Mouse (Mus musculus): ENCODE data around the gene Hspa1a.
A peak's percentile ranks its signal among the peaks of the same experiment; 100 is the strongest.
"Not testable (repeated sequence)": the region's sequence is repeated elsewhere in the genome, so short reads cannot be mapped to it uniquely, and the experiment has no call there.

The Hspa1a gene

DNA sequence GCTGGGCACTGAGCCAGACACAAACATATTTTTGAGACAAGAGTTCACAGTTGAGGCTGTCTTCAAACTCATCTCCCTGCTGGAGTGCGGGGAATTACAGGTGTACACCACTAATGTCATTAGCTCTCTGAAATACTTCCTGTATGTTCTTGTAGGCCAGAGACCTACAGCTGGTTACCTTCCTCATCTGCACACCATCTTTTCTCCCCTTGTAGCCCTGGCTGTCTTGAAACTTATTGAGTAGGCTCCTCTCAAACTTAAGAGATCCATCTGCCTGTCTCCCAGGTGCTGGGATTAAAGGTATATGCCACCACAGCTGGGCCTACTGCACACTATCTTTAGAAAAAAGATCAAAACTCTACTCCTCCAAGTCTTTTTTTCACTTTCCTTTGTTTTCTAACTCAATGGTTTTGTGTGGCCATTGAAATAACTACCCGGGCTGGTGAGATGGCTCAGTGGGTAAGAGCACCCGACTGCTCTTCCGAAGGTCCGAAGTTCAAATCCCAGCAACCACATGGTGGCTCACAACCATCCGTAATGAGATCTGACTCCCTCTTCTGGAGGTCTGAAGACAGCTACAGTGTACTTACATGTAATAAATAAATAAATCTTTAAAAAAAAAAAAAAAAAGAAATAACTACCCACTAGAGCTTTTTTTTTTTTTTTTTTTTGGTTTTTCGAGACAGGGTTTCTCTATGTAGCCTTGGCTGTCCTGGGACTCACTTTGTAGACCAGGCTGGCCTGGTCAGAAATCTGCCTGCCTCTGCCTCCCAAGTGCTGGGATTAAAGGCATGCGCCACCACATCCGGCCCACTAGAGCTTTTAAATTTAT, 23.0 kb downstream of the Hspa1a start:
- DNase-seq (ENCODE audit: inconsistent ontology term) = not testable (repeated sequence)

DNA sequence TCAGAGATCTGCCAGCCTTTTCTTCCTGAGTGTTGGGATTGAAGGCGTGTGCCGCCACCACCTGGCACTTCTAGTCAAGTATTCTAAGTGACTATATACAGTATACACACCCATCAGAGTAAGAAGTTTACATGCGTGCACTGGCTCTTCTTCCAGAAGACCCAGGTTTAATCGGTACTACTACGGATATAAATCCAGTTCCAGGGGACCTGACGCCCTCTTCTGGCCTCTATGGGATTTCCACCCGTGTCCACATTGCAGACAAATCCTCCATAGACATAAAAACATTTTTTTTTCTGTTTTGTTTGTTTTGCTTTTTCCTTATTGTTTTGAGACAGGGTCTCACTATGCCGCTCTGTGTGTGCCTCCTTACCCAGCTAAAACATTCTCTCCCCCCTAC, 24.4 kb downstream of the Hspa1a start:
- DNase-seq (ENCODE audit: inconsistent ontology term) = no peak

DNA sequence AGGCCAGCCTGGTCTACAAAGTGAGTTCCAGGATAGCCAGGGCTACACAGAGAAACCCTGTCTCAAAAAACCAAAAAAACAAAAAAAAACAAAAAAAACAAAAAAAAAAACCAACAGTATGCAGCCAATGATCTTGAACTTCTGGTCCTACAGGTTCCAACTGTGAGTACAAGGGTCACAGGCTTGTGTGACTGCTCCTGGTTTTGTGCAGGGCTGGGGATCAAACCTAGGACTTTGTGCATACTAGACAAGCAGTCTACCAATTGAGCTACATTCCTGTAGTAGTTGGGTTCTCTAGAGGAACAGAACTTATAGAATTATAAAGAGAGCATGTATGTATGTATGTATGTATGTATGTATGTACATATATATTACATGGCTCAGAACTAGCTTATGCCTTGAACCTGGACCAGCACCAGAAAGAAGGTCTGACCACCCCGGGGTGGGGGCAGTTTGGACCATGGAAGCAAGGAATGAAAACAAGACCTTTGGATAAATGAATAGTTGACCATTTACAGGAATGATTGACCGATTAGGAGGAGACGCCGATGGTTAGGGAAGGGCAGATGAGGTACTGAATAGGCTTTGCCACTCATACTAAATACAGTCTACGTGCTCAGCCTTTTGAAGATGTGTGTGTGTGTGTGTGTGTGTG, 25.3 kb downstream of the Hspa1a start:
- DNase-seq (ENCODE audit: inconsistent ontology term) = no peak

DNA sequence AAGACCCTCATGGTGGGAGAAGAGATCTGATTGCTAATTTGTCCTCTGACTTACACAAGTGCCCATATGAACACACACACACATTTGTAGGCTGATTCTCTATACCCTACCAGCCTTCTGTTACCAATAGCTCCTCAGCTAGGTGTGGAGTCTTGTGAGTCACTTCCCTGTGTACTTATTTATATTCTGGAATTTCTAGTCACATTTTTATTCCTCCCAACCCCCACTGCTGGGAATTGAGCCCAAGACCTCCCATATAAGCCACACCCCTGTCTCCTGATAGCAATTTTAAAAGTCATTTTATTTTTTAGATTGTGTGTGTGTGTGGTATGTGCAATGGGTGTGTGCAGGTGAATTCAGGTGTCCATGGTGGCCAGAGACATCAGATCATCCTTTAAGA, 27.6 kb downstream of the Hspa1a start:
- DNase-seq (ENCODE audit: inconsistent ontology term) = no peak

DNA sequence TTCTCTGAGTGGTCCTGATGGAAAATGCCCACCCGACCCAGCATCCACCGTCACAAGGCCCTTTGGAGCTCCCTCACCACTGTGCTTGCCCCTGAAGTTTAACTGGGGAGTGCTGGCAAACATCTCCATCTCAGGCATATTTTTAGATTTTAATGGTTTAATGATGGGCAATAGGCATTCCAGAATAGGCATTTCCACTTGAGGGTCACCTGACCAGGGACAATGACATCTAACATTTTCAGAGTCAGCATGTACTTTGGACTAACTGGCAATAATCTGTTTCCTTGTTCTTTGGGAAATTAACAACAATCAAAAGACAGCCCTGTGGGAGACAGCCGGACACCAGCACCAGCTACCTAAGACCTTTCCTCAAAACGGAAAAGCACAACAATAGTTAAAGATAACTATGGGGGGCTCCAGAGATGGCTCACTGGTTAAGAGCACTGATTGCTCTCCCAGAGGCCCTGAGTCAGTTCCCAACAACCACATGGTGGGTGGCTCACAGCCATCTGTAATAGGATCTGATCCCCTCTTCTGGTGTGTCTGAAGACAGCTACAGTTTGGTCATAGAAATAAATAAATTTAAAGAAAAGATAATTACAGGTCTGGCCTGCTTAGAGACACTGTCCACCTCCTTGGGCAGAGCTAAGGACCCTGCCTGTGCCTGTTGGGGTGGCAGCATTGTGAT, 28.7 kb downstream of the Hspa1a start:
- DNase-seq (ENCODE audit: inconsistent ontology term) = no peak

DNA sequence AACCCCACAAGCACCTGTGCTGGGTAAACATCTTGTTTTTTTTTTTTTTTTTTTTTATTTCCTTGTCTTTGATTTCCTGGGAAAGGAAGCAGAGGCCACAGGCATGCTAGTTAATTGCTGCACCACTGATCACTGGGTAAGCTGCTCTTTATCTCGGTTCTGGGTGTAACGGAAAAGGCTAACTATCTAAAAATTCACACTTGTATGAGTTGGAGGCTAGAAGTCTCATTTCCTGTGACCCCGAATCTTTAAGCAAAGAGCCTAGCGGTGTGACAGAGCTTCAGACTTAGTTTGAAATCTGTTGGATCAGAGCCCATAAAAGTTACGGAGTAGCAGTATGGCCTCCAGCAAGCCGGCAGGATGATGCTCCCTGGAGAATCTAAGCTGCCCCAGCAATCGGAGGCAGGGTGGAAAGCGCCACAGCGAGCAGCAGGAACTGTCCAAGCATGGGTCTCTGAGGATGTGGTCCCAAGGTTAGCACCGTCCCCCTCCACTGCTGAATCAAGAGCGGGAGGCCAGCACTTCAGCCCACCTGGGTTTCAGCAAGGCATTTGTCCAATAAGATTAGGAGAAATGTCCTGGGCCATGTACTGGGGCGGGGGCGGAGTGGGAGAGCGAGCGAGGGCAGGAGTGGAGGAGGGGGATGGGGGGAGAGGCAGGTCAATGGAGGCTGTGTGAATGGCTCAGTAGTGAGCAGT, 30.5 kb downstream of the Hspa1a start:
- peak; percentile 59 for DNase-seq (ENCODE audit: inconsistent ontology term)

DNA sequence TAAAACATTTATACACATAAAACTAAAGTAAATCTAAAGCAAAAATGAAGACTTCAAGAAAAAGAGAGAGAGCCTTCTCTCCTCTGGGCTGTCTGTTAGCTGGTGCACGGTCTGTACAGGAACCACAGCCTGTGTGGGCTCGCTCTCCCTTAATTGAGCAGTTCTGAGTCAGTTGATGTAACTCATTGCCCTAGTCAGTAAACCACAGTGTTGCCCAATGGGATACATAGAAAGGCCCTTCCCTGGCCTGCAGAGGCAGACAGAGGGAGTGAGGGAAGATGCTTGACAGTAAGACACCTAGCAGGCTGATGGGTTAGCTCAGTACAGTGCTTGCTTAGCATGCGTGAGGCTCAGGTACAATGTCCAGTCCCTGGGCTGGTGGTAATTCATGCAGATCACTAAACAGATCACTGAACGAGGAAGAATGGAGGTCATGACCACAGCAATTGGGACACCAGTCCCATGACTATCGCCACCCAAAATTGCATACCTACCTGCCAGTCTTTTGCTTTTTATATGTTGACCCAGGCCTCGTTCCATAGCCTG, 33.9 kb downstream of the Hspa1a start:
- no peak for DNase-seq (ENCODE audit: inconsistent ontology term)

DNA sequence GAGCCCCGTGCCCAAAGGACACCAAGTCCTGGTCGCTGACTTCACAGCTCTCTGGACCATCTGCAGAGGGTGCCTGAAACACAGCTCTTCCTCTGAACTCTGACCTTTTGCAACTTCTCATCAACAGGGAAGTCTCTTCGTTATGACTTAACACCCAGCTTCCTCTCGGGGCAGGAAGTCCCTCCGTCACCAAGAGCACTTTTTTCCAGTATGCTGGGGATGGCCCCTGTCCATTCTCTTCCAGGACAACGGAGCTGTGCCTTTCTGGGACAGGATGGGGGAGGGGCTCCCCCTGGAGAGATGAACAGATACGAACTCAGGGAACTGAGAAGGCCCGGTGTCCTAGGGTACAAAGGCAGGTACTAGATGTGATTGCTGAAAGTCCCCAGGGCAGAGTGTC, 37.1 kb downstream of the Hspa1a start:
- no peak for DNase-seq (ENCODE audit: inconsistent ontology term)

DNA sequence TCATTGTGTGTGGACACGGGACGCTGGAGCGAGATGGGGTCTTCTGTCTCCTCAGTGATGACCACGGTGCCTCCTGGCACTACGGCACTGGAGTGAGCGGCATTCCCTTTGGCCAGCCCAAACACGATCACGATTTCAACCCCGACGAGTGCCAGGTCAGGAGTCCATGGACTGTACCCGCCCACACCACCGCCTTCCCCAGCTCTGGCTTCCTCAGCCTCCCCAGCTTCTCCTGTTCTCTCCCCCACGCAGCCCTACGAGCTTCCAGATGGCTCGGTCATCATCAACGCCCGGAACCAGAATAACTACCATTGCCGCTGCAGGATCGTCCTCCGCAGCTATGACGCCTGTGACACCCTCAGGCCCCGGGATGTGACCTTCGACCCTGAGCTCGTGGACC, 37.9 kb downstream of the Hspa1a start:
- DNase-seq (ENCODE audit: inconsistent ontology term) = no peak

DNA sequence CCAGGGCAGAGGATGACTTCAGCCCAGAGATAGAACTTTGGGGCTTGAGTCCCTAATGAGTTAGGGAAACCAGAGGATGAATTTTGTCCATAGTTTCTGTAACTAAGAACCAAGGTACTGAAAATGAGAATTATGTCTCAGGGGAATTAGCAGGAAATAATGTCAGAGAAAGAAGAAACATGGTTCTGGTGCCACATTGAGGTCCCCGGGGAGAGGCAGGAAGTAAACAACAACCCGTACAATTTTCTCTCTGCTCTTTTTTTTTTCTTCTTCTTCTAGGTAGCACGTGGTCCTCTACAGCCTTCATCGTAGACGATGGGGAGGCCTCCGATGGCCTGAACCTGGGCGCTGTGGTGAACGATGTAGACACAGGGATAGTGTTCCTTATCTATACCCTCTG, 39.7 kb downstream of the Hspa1a start:
- DNase-seq (ENCODE audit: inconsistent ontology term) = no peak

DNA sequence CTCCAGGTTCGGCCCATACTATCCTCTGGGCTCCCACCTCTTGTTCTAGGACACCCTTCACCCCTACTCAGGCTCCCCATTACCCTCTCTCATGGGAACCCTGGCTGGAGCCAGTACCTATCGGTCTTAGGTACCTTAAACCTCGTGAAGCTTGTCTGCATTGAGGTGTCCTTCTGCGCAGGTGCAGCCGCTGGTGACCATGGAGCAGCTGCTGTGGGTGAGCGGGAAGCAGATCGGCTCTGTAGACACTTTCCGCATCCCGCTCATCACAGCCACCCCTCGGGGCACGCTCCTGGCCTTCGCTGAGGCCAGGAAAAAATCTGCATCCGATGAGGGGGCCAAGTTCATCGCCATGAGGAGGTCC, 40.2 kb downstream of the Hspa1a start:
- no peak for DNase-seq (ENCODE audit: inconsistent ontology term)

DNA sequence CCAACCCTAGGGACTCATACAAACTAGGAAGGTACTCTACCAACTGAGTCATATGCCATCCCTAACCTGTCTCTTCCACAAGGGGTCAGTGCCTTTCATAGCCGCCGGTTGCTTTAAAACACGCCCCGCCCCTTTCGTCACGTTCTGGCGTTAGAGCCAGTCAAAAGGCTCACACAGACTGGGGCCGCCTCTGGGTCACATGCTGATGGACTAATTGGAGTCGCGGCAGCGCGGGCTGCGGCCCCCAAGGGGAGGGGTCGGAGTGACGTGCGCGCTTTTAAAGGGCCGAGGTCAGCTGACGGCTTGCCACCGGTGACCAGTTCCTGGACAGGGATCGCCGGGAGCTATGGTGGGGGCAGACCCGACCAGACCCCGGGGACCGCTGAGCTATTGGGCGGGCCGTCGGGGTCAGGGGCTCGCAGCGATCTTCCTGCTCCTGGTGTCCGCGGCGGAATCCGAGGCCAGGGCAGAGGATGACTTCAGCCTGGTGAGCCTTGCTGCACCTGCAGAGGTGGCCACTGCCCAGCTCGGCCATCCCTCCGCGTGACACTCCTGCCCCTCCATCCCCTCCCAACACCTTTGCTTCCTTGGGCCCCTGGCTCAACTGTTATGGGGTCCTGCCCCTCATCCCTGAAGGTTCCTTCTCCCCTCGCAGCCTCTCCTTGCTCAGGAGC, 40.8 kb downstream of the Hspa1a start, which contains the start of gene Neu1:
Neu1 (plus strand) TSS at position 193 of the 674 bp plus-strand sequence.
- DNase-seq (ENCODE audit: inconsistent ontology term) = peak; percentile 98

DNA sequence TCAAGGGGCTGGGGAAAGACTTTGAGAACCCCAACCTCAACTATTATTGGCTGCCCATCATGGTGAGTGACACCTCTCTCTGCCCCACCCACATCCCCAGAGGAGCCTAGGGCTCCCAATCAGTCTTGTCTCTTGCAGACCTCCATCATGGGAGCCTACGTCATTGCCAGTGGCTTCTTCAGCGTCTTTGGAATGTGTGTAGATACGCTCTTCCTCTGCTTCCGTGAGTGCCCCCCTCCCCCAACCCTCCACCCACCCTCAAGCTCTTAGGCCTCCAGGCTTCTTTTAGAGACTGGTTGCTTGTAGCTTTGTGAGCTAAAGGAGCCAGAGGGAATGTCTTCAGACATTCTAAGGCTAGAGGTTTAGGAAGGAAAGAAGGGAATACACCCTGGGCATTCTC, 43.1 kb downstream of the Hspa1a start:
- DNase-seq (ENCODE audit: inconsistent ontology term) = no peak

DNA sequence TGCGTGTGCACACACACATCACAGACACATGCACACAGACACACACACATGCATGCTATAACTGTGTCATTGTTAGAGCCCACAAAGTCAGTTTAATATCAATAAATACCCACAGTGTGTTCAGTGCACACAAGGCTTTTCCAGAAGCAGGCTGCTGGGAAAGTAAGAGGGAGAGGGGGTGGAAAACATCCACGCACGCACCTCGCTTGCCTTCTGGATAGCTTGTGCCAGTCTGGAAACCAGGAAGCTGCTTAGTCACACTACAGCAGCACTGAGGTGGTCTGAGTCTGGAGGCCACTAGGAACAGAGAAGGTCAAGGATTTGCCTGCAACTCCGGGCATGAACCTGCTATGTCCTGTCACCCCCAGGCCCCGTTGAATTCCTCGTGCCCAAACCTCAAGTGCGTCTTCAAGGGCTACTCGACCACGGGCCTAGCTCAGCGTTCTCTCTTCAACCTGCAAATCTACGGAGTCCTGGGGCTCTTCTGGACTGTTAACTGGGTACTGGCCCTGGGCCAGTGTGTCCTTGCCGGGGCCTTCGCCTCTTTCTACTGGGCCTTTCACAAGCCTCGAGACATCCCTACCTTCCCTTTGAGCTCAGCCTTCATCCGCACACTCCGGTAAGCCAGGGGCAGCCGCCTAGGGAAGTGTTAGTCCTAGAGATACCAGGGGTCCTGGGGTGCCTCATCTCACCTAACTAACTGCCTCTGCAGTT, 44.5 kb downstream of the Hspa1a start:
- no peak for DNase-seq (ENCODE audit: inconsistent ontology term)

DNA sequence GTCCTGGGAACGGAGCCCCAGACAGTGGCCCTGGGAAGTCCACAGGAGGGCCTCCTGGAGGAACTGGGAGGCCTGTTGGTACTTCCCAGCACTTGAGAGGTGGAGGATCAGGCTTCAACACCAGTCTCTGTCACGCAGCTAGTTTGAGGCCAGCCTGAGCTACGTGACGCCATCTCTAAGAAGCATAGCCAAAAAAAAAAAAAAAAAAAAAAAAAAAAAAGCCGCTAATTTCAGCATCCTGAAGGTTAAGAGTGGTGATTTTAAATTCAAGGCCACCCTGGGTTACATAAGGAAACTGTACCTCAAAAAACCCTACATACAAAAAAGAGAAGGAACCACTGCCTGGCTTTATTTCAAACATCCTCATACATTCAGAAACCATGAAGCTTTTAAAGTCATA, 47.7 kb downstream of the Hspa1a start:
- DNase-seq (ENCODE audit: inconsistent ontology term) = no peak

DNA sequence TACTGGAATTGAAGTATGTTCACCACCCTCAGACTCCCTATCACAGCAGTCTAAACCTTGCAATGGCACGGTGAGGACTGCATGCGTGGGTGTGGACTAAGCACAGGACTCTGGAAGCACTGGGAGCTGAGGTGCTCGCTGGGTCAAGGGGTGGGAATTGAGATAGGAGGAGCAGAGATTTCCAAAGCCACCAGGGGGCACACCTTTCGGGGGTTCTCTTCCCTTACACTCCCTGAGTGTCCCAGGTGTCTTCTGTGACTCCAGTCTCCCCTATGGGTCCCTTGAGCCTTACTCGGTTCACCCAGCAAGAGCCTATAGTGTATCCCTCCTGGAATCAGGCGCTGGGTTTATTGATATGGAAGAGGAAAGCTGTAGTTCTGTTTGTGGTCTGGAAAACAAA, 49.0 kb downstream of the Hspa1a start:
- DNase-seq (ENCODE audit: inconsistent ontology term) = no peak

Data from Muller cell, postnatal 12 days (primary cell).